Mouse (Mus musculus): Measurements from ENCODE around the gene Mrps18c. TPM values are rescaled to one million over a fixed set of nuclear protein-coding genes. Genes with fewer than 3 reads are reported as not detected.
A peak's percentile ranks its signal among the peaks of the same experiment; 100 is the strongest.

Mrps18c gene
- total RNA-seq (2014; rRNA removed; ENCODE audit: low replicate concordance) (25.1 and 57.1 TPM in 2 replicates), polyA plus RNA-seq (2015; fragmentation: Nextera tagmentation; extraction: Ambion mirVana) (195 and 202 TPM in 2 replicates)

- H3K4me1 ChIP-seq (ENCODE audit: control insufficient read depth, insufficient read depth) = peaks cover 11% of the 10 kb centered on the region; the same call in 1 of the 2 replicates
- H3K9me3 ChIP-seq (replicated peaks; ENCODE audit: control insufficient read depth, low read length) = no peaks in the 10 kb centered on the region
- peak within 1 kb of the TSS; percentile 94 for H3K4me3 ChIP-seq (ENCODE audit: low read depth, low read length)
- DNase-seq (ENCODE audit: low spot score) (peak; percentile 87), ATAC-seq (ENCODE audit: insufficient read depth, low read depth) (peak; percentile 96)
- peak within 1 kb of the TSS; percentile 74 for H3K9ac ChIP-seq (replicated peaks; ENCODE audit: low read depth, low read length)
- TF ChIP-seq EP300 (IDR thresholded peaks at IDR 0.05; ENCODE audit: low read depth) (peak; percentile 69; the same call in 1 of the 2 replicates), CTCF (IDR thresholded peaks at IDR 0.05; ENCODE audit: low read depth) (no peak)
- H3K4me2 ChIP-seq (ENCODE audit: low read depth, low read length) = peak within 1 kb of the TSS; percentile 99
- WGBS = under 1% methylated on average over 67 of the region's 67 CpGs
- no peak within 1 kb of the TSS; the same call in 1 of the 2 replicates for H3K27ac ChIP-seq (ENCODE audit: low read depth)
- H3K36me3 ChIP-seq (replicated peaks; ENCODE audit: control insufficient read depth, insufficient read depth, low read length) = peaks cover 28% of the 10 kb centered on the region
- no peaks in the 10 kb centered on the region for H3K27me3 ChIP-seq (ENCODE audit: control insufficient read depth, insufficient read depth, low read length)
These were observed at the start of gene Mrps18c, which contains the start of gene Helq for GRCm38 (mm10) chr5:100798165-100798860. TSS of gene Mrps18c (plus strand) at chr5:100798627. TSS of gene Helq (minus strand) at chr5:100798598.

DNA sequence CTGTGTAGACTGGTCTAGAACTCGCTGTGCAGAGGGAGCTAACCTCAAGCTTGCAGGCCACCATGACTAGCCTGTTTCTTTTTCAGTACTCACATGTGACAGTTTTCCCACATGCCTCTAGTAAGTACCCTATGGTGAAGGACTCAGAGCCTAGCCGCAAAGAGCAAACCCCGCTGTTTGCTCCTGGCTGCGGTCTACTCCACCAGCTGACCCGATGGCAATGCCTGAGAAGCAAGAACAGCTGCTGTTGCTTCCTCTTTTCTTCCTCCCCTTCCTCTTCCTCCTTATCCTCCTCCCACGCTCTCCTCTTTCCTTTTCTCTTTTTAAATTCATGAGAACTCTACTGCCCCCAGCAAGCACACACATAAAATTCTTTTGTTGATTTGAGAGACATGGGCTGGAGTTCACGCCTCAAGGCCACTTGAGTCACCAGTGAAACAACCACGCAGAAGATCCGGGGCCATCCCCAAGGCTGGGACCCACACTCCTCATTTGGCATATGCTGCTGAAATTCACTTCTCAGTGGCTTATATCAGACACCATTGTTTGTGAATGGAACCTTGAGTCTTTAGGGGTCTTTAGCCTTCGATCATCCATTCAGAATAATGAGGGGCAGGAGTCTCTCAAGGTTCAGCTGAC, 47.7 kb upstream of the Mrps18c start:
- WGBS = 78% methylated on average over 10 of the region's 10 CpGs
- no peak for TF ChIP-seq CTCF (IDR thresholded peaks at IDR 0.05; ENCODE audit: low read depth)
- TF ChIP-seq EP300 (IDR thresholded peaks at IDR 0.05; ENCODE audit: low read depth) = no peak
- no peaks in the 10 kb centered on the region for H3K27me3 ChIP-seq (ENCODE audit: control insufficient read depth, insufficient read depth, low read length)
- H3K4me1 ChIP-seq (ENCODE audit: control insufficient read depth, insufficient read depth) = no peaks in the 10 kb centered on the region
- ATAC-seq (ENCODE audit: insufficient read depth, low read depth) (no peak), DNase-seq (ENCODE audit: low spot score) (no peak)
- no peak overlapping the region for H3K4me2 ChIP-seq (ENCODE audit: low read depth, low read length)
- H3K36me3 ChIP-seq (replicated peaks; ENCODE audit: control insufficient read depth, insufficient read depth, low read length) = no peaks in the 10 kb centered on the region
- no peaks in the 10 kb centered on the region for H3K9me3 ChIP-seq (replicated peaks; ENCODE audit: control insufficient read depth, low read length)
- H3K9ac ChIP-seq (replicated peaks; ENCODE audit: low read depth, low read length) = no peak overlapping the region
- no peak overlapping the region for H3K4me3 ChIP-seq (ENCODE audit: low read depth, low read length)
- no peak overlapping the region for H3K27ac ChIP-seq (ENCODE audit: low read depth)

DNA sequence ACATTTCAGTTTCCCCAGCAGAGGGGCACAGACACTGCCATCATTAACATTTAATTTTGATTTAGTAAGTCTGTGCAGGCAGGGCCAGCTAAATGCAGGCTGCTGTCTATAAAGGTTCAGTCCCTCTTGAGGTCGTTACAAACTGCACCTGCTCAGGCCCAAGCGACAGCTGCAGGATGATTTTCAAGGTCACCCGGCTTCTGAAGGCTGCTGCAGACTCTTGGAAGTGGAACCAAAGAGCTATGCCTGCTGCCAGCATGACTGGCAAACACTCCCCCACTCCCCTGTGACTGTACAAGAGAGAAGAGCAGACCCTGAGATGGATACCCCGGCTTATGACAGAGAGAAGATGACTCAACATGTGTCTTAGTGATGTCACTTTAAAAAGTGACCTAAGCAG, 46.8 kb upstream of the Mrps18c start:
- Histone ChIP-seq H3K9ac (replicated peaks; ENCODE audit: low read depth, low read length) (no peak overlapping the region), H3K36me3 (replicated peaks; ENCODE audit: control insufficient read depth, insufficient read depth, low read length) (no peaks in the 10 kb centered on the region), H3K27me3 (ENCODE audit: control insufficient read depth, insufficient read depth, low read length) (no peaks in the 10 kb centered on the region), H3K27ac (ENCODE audit: low read depth) (no peak overlapping the region), H3K4me1 (ENCODE audit: control insufficient read depth, insufficient read depth) (no peaks in the 10 kb centered on the region), H3K9me3 (replicated peaks; ENCODE audit: control insufficient read depth, low read length) (no peaks in the 10 kb centered on the region), H3K4me2 (ENCODE audit: low read depth, low read length) (no peak overlapping the region), H3K4me3 (ENCODE audit: low read depth, low read length) (no peak overlapping the region)
- WGBS = 34% methylated on average over 4 of the region's 4 CpGs
- DNase-seq (ENCODE audit: low spot score) (no peak), ATAC-seq (ENCODE audit: insufficient read depth, low read depth) (no peak)
- TF ChIP-seq EP300 (IDR thresholded peaks at IDR 0.05; ENCODE audit: low read depth) = no peak
- no peak for TF ChIP-seq CTCF (IDR thresholded peaks at IDR 0.05; ENCODE audit: low read depth)

DNA sequence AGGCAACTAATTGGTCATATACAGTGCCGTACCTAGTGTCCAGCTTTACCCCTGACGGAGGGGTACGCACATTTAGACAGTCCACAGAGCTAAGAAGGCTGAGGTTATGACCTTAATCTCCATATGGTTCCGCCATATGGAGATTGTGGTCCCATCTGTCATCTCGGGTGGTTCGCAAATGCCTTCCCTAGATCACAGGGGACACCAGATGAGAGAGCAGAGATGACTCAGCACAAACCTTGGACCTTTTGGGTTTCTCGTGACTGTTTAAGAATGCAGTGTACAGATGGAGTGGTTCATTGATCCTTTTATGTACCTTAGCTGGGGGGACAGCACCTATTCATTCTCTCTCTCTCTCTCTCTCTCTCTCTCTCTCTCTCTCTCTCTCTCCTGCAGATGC, 45.0 kb upstream of the Mrps18c start:
- no peaks in the 10 kb centered on the region for H3K27me3 ChIP-seq (ENCODE audit: control insufficient read depth, insufficient read depth, low read length)
- H3K9me3 ChIP-seq (replicated peaks; ENCODE audit: control insufficient read depth, low read length) = no peaks in the 10 kb centered on the region
- H3K9ac ChIP-seq (replicated peaks; ENCODE audit: low read depth, low read length) = no peak overlapping the region
- DNase-seq (ENCODE audit: low spot score) (no peak), ATAC-seq (ENCODE audit: insufficient read depth, low read depth) (no peak)
- TF ChIP-seq EP300 (IDR thresholded peaks at IDR 0.05; ENCODE audit: low read depth) = no peak
- no peak for TF ChIP-seq CTCF (IDR thresholded peaks at IDR 0.05; ENCODE audit: low read depth)
- H3K4me2 ChIP-seq (ENCODE audit: low read depth, low read length) = no peak overlapping the region
- no peak overlapping the region for H3K4me3 ChIP-seq (ENCODE audit: low read depth, low read length)
- H3K4me1 ChIP-seq (ENCODE audit: control insufficient read depth, insufficient read depth) = no peaks in the 10 kb centered on the region
- no peaks in the 10 kb centered on the region for H3K36me3 ChIP-seq (replicated peaks; ENCODE audit: control insufficient read depth, insufficient read depth, low read length)
- WGBS = 73% methylated on average over 7 of the region's 7 CpGs
- H3K27ac ChIP-seq (ENCODE audit: low read depth) = no peak overlapping the region

DNA sequence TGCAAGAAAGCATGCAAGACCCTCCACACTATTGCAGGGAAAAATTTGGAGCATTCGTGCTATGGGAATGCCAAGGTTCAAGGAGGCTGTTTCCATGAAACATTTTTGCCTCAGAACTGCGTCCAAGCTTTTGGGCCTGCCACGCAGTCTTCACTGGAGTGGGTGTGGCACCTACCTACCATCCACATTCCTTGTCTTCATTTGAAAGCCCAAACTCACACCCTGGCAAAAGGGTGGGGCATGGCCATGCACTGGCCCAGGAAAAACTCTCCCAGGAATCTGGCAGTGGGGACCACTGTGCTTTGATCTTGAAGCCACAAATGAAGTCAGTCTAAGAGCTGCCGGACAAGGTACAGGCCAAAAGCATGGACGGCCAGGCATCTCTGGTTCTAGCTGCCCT, 40.3 kb upstream of the Mrps18c start:
- H3K4me1 ChIP-seq (ENCODE audit: control insufficient read depth, insufficient read depth) = no peaks in the 10 kb centered on the region
- H3K9ac ChIP-seq (replicated peaks; ENCODE audit: low read depth, low read length) = no peak overlapping the region
- H3K9me3 ChIP-seq (replicated peaks; ENCODE audit: control insufficient read depth, low read length) = no peaks in the 10 kb centered on the region
- no peak overlapping the region for H3K4me3 ChIP-seq (ENCODE audit: low read depth, low read length)
- ATAC-seq (ENCODE audit: insufficient read depth, low read depth) = no peak
- DNase-seq (ENCODE audit: low spot score) = no peak
- H3K27ac ChIP-seq (ENCODE audit: low read depth) = no peak overlapping the region
- TF ChIP-seq EP300 (IDR thresholded peaks at IDR 0.05; ENCODE audit: low read depth) (no peak), CTCF (IDR thresholded peaks at IDR 0.05; ENCODE audit: low read depth) (no peak)
- WGBS = 84% methylated on average over 5 of the region's 5 CpGs
- no peak overlapping the region for H3K4me2 ChIP-seq (ENCODE audit: low read depth, low read length)
- H3K27me3 ChIP-seq (ENCODE audit: control insufficient read depth, insufficient read depth, low read length) = no peaks in the 10 kb centered on the region
- H3K36me3 ChIP-seq (replicated peaks; ENCODE audit: control insufficient read depth, insufficient read depth, low read length) = peaks cover 5% of the 10 kb centered on the region
